Mouse (Mus musculus): ENCODE data around the gene Pigp.

DNA sequence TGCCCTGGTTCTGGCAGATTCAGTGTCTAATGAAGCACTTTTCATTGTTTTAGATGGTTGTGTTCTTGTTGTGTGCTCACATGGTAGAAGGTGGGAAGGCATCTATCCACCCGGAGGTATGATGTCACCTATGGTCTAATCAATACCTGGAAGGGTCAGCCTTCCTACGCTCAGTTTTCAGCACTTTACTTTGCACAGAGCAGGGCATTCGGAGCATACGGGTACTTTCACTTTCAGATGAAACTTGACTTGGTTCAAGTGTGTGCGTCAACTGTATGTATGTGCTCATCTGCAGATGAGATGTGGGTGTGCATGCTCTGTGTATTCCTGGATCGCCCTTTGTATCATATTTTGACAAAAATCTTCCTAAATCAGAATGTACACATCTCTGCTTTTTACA lies 42.5 kb upstream of the Pigp start:
- TF ChIP-seq USF1 (IDR thresholded peaks at IDR 0.05; ENCODE audit: low read depth) (no peak), CTCF (IDR thresholded peaks at IDR 0.05; ENCODE audit: control insufficient read depth, insufficient read depth, insufficient read length) (no peak), MAX (IDR thresholded peaks at IDR 0.05) (no peak), MYOG (IDR thresholded peaks at IDR 0.05; ENCODE audit: control insufficient read depth, extremely low read depth, insufficient read length) (no peak), CEBPB (IDR thresholded peaks at IDR 0.05; ENCODE audit: low read depth) (no peak), MYOD1 (IDR thresholded peaks at IDR 0.05; ENCODE audit: control insufficient read depth, insufficient read length, low read depth) (no peak)
